Mouse (Mus musculus): ENCODE data around the gene Tmem109. TPM values are rescaled to one million over a fixed set of nuclear protein-coding genes. Genes with fewer than 3 reads are reported as not detected.

Tmem109 gene
- total and polyA plus RNA-seq, 3 experiments, result 17.9 to 51.5 (median 32.9) TPM

DNA sequence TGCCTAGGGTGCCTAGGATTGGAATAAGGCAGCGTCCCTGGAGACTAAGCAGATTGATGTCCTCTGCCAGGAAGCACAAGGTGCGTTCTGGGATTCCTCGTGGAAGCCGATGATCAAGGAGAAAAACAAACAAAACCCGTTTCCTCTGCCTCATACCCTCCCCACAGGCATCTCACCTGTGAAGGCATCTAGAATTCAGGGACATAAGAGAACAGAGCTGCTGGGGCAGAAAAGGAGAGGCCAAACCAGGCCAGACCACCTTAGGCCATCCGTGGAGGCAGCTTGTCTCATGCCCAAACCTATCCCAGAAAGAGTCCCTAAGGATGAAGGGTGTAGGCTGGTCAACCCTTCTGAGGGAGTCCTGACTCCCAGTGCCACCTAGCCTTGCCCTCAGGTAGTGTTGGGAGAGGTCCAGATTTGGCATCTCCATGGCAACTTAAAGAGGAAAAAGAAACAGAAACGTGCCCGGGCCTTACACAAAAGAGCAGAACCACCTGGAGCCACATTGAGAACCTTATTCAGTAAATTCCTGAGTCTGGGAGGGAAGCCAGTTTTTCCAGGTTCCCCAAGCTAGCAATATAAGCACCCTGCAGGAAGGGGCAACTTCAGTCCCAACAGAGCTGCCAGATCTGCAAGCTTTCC is 11.8 kb downstream of the Tmem109 start, which contains the start of gene Tmem132a:
Gene Tmem132a (minus strand): TSS at position 55 of the 642 bp plus-strand sequence.
- Histone ChIP-seq H3K79me2 (replicated peaks; ENCODE audit: control insufficient read depth, extremely low read depth, insufficient read depth, poor library complexity, severe bottlenecking) (no peaks in the 10 kb centered on the region), H3K4me1 (ENCODE audit: control insufficient read depth in 1 of 2, insufficient read depth in 2 of 2) (no peaks in the 10 kb centered on the region), H3K27me3 (replicated peaks) (no peaks in the 10 kb centered on the region), H3K36me3 (replicated peaks in 1 of 2; ENCODE audit: control insufficient read depth in 1 of 2, insufficient read depth in 1 of 2, low read length in 1 of 2) (peaks cover 37 to 55% of the 10 kb centered on the region in 2 experiments), H3K4me3 (replicated peaks in 1 of 3; ENCODE audit: low read depth in 2 of 3, low read length in 2 of 3, poor library complexity in 1 of 3) (no peak within 1 kb of the TSS), H3K27ac (ENCODE audit: insufficient read depth, low read depth) (no peak within 1 kb of the TSS), H3K9me3 (replicated peaks; ENCODE audit: low read length) (no peaks in the 10 kb centered on the region), H3K9ac (ENCODE audit: insufficient read depth, low read depth) (no peak within 1 kb of the TSS), H3K4me2 (ENCODE audit: insufficient read depth, low read depth, poor library complexity, severe bottlenecking) (no peak within 1 kb of the TSS)
- TF ChIP-seq MXI1 (IDR thresholded peaks at IDR 0.05; ENCODE audit: low read depth, low read length), result no peak
- TF ChIP-seq IRF4 (IDR thresholded peaks at IDR 0.05; ENCODE audit: low read depth, low read length), result no peak
- TF ChIP-seq ZMIZ1 (IDR thresholded peaks at IDR 0.05; ENCODE audit: low read depth, low read length), result no peak
- TF ChIP-seq E2F4 (IDR thresholded peaks at IDR 0.05; ENCODE audit: insufficient replicate concordance, low read depth, low read length), result no peak
- TF ChIP-seq NRF1 (IDR thresholded peaks at IDR 0.05; ENCODE audit: low read depth, low read length), result no peak
- no peak for TF ChIP-seq USF2 (conservative IDR thresholded peaks at IDR 0.05; ENCODE audit: low read depth, low read length)
- TF ChIP-seq MEF2A (IDR thresholded peaks at IDR 0.05; ENCODE audit: borderline replicate concordance, low read depth, low read length), result no peak
- no peak for TF ChIP-seq CTCF (conservative IDR thresholded peaks at IDR 0.05 in 1 of 2, IDR thresholded peaks at IDR 0.05 in 1 of 2; ENCODE audit: low read depth in 2 of 2, low read length in 2 of 2)
- no peak for TF ChIP-seq TCF12 (IDR thresholded peaks at IDR 0.05; ENCODE audit: low read depth, low read length)
- TF ChIP-seq RCOR1 (conservative IDR thresholded peaks at IDR 0.05; ENCODE audit: low read depth, low read length), result no peak
- TF ChIP-seq UBTF (IDR thresholded peaks at IDR 0.05; ENCODE audit: low read depth, low read length), result no peak
- dilution Hi-C loops (cut with MboI; ENCODE audit: extremely low pct_ligation_motif_present, extremely low pct_unique_long_range_greater_than_20kb, low sequenced_read_pairs), result no loop called here
- no peak for DNase-seq (ENCODE audit: extremely low read depth)
- in situ Hi-C loops (cut with MboI; ENCODE audit: low pct_ligation_motif_present, low pct_unique_long_range_greater_than_20kb, low sequenced_read_pairs), result no loop called here

DNA sequence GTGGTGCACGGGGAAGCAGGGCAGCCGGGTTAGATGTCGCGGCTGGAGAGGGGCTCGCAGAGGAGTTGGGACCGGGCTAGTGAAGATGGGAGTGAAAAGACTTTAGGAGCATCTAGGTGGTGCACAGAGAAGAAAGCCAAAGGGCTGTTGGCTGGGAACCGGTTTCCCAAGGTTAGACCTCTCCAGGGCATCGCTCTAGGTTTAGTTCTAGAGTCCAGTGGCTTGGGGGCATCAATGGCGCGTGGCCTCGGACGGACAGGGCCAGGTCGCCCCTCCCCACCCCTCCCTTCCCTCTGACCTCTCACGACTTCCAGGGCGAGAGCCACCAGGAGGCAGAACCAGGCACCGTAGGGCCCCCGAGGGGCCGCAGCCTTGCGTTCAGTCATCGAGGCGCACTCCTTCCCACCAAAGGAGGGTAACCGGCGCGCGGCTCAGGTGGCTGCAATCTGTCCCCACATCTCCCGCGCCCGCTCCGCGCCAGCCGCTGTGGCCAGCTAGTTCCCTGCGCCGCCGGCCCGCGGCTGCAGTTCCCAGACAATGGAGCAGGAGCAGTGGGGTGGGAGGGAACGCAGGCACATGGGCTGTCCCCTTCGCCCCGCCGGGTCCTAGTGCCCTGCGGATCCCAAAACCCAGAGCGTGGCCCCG is 12.4 kb downstream of the Tmem109 start:
- dilution Hi-C loops (cut with MboI; ENCODE audit: extremely low pct_ligation_motif_present, extremely low pct_unique_long_range_greater_than_20kb, low sequenced_read_pairs), result no loop called here
- no peak overlapping the region for H3K9ac ChIP-seq (ENCODE audit: insufficient read depth, low read depth)
- H3K4me1 ChIP-seq (ENCODE audit: control insufficient read depth in 1 of 2, insufficient read depth in 2 of 2), result no peaks in the 10 kb centered on the region
- H3K27ac ChIP-seq (ENCODE audit: insufficient read depth, low read depth), result no peak overlapping the region
- no peak overlapping the region for H3K4me3 ChIP-seq (replicated peaks in 1 of 3; ENCODE audit: low read depth in 2 of 3, low read length in 2 of 3, poor library complexity in 1 of 3)
- H3K79me2 ChIP-seq (replicated peaks; ENCODE audit: control insufficient read depth, extremely low read depth, insufficient read depth, poor library complexity, severe bottlenecking), result no peaks in the 10 kb centered on the region
- H3K9me3 ChIP-seq (replicated peaks; ENCODE audit: low read length), result no peaks in the 10 kb centered on the region
- H3K36me3 ChIP-seq (replicated peaks in 1 of 2; ENCODE audit: control insufficient read depth in 1 of 2, insufficient read depth in 1 of 2, low read length in 1 of 2), result peaks cover 37 to 51% of the 10 kb centered on the region in 2 experiments
- no peak overlapping the region for H3K4me2 ChIP-seq (ENCODE audit: insufficient read depth, low read depth, poor library complexity, severe bottlenecking)
- TF ChIP-seq JUN (IDR thresholded peaks at IDR 0.05; ENCODE audit: insufficient read depth, low read depth, low read length) (no peak), RCOR1 (conservative IDR thresholded peaks at IDR 0.05; ENCODE audit: low read depth, low read length) (no peak), BHLHE40 (IDR thresholded peaks at IDR 0.05; ENCODE audit: low read depth, low read length) (no peak), EP300 (IDR thresholded peaks at IDR 0.05; ENCODE audit: low read length) (no peak), RAD21 (IDR thresholded peaks at IDR 0.05; ENCODE audit: low read depth, low read length) (no peak), MAZ (IDR thresholded peaks at IDR 0.05; ENCODE audit: low read depth, low read length) (no peak), JUND (conservative IDR thresholded peaks at IDR 0.05; ENCODE audit: low read depth, low read length) (no peak), SMC3 (IDR thresholded peaks at IDR 0.05; ENCODE audit: low read depth, low read length) (no peak), ETS1 (conservative IDR thresholded peaks at IDR 0.05; ENCODE audit: low read depth, low read length) (no peak), NRF1 (IDR thresholded peaks at IDR 0.05; ENCODE audit: low read depth, low read length) (no peak), USF2 (conservative IDR thresholded peaks at IDR 0.05; ENCODE audit: low read depth, low read length) (no peak), IRF4 (IDR thresholded peaks at IDR 0.05; ENCODE audit: low read depth, low read length) (no peak), TCF12 (IDR thresholded peaks at IDR 0.05; ENCODE audit: low read depth, low read length) (no peak), ZKSCAN1 (IDR thresholded peaks at IDR 0.05; ENCODE audit: borderline replicate concordance, low read depth, low read length) (no peak), ELF1 (IDR thresholded peaks at IDR 0.05; ENCODE audit: low read depth, low read length) (no peak), UBTF (IDR thresholded peaks at IDR 0.05; ENCODE audit: low read depth, low read length) (no peak), MXI1 (IDR thresholded peaks at IDR 0.05; ENCODE audit: low read depth, low read length) (no peak), CHD1 (IDR thresholded peaks at IDR 0.05; ENCODE audit: low read depth, low read length) (no peak), GABPA (IDR thresholded peaks at IDR 0.05; ENCODE audit: insufficient replicate concordance, low read depth, low read length) (no peak)
- in situ Hi-C loops (cut with MboI; ENCODE audit: low pct_ligation_motif_present, low pct_unique_long_range_greater_than_20kb, low sequenced_read_pairs), result no loop called here
- no peaks in the 10 kb centered on the region for H3K27me3 ChIP-seq (replicated peaks)
- no peak for DNase-seq (ENCODE audit: extremely low read depth)
